Mouse (Mus musculus): ENCODE measurements around the gene Arrb1. TPM values are rescaled to one million over a fixed set of nuclear protein-coding genes. Genes with fewer than 3 reads are reported as not detected.

Gene Arrb1
- polyA plus RNA-seq, 1 experiment from 2014 or later = 20.6 TPM

GRCm38 (mm10) chr7:99582306-99582705, 47.0 kb downstream of the Arrb1 start:
- Histone ChIP-seq H3K4me2 (ENCODE audit: low read depth, low read length) (no peak overlapping the region), H3K4me3 (ENCODE audit: low read length) (no peak overlapping the region), H3K27me3 (ENCODE audit: control insufficient read depth, insufficient read depth, low read depth, low read length) (no peaks in the 10 kb centered on the region), H3K9me3 (ENCODE audit: control insufficient read depth, low read length) (no peaks in the 10 kb centered on the region), H3K9ac (ENCODE audit: low read length) (no peak overlapping the region), H3K4me1 (replicated peaks; ENCODE audit: control insufficient read depth, insufficient read depth, low read length) (peaks cover 35% of the 10 kb centered on the region), H3K27ac (ENCODE audit: low read length) (no peak overlapping the region; the same call in 1 of the 2 replicates), H3K36me3 (ENCODE audit: control insufficient read depth, insufficient read depth, low read length) (0 out of 2 replicates have a peak, but pooled peaks cover 4% of the 10 kb centered on the region)
- WGBS = 40% methylated on average over 7 of the region's 7 CpGs
- ATAC-seq (ENCODE audit: low read depth) = peak; percentile 89

- Histone ChIP-seq H3K27ac (ENCODE audit: low read length) (peak overlapping the region; percentile 32; the same call in 1 of the 2 replicates), H3K4me2 (ENCODE audit: low read depth, low read length) (no peak overlapping the region), H3K9me3 (ENCODE audit: control insufficient read depth, low read length) (no peaks in the 10 kb centered on the region), H3K4me3 (ENCODE audit: low read length) (no peak overlapping the region), H3K27me3 (ENCODE audit: control insufficient read depth, insufficient read depth, low read depth, low read length) (no peaks in the 10 kb centered on the region), H3K9ac (ENCODE audit: low read length) (no peak overlapping the region), H3K4me1 (replicated peaks; ENCODE audit: control insufficient read depth, insufficient read depth, low read length) (peaks cover 35% of the 10 kb centered on the region), H3K36me3 (ENCODE audit: control insufficient read depth, insufficient read depth, low read length) (0 out of 2 replicates have a peak, but pooled peaks cover 4% of the 10 kb centered on the region)
- WGBS = 49% methylated on average over 4 of the region's 4 CpGs
- peak; percentile 78 for ATAC-seq (ENCODE audit: low read depth)
These were observed 47.6 kb downstream of the Arrb1 start for GRCm38 (mm10) chr7:99582867-99583266.

- no peak overlapping the region for H3K9ac ChIP-seq (ENCODE audit: low read length)
- H3K9me3 ChIP-seq (ENCODE audit: control insufficient read depth, low read length) = no peaks in the 10 kb centered on the region
- H3K4me1 ChIP-seq (replicated peaks; ENCODE audit: control insufficient read depth, insufficient read depth, low read length) = peaks cover 35% of the 10 kb centered on the region
- ATAC-seq (ENCODE audit: low read depth) = no peak
- no peaks in the 10 kb centered on the region for H3K27me3 ChIP-seq (ENCODE audit: control insufficient read depth, insufficient read depth, low read depth, low read length)
- peaks cover 10% of the 10 kb centered on the region; the same call in 1 of the 2 replicates for H3K36me3 ChIP-seq (ENCODE audit: control insufficient read depth, insufficient read depth, low read length)
- WGBS = 76% methylated on average over 5 of the region's 5 CpGs
- no peak overlapping the region for H3K4me2 ChIP-seq (ENCODE audit: low read depth, low read length)
- H3K4me3 ChIP-seq (ENCODE audit: low read length) = no peak overlapping the region
- H3K27ac ChIP-seq (ENCODE audit: low read length) = no peak overlapping the region
These were observed 48.4 kb downstream of the Arrb1 start for GRCm38 (mm10) chr7:99583625-99584024.

GRCm38 (mm10) chr7:99585976-99586375, 50.7 kb downstream of the Arrb1 start:
- Histone ChIP-seq H3K4me2 (ENCODE audit: low read depth, low read length) (no peak overlapping the region), H3K36me3 (ENCODE audit: control insufficient read depth, insufficient read depth, low read length) (peaks cover 10% of the 10 kb centered on the region; the same call in 1 of the 2 replicates), H3K9me3 (ENCODE audit: control insufficient read depth, low read length) (no peaks in the 10 kb centered on the region), H3K9ac (ENCODE audit: low read length) (no peak overlapping the region), H3K4me1 (replicated peaks; ENCODE audit: control insufficient read depth, insufficient read depth, low read length) (peaks cover 19% of the 10 kb centered on the region), H3K27ac (ENCODE audit: low read length) (no peak overlapping the region), H3K4me3 (ENCODE audit: low read length) (no peak overlapping the region), H3K27me3 (ENCODE audit: control insufficient read depth, insufficient read depth, low read depth, low read length) (no peaks in the 10 kb centered on the region)
- WGBS = 88% methylated on average over 8 of the region's 8 CpGs
- no peak for ATAC-seq (ENCODE audit: low read depth)

GRCm38 (mm10) chr7:99590064-99590463, 54.8 kb downstream of the Arrb1 start:
- Histone ChIP-seq H3K4me2 (ENCODE audit: low read depth, low read length) (no peak overlapping the region), H3K36me3 (ENCODE audit: control insufficient read depth, insufficient read depth, low read length) (peaks cover 19% of the 10 kb centered on the region)

GRCm38 (mm10) chr7:99590646-99591045, 55.4 kb downstream of the Arrb1 start:
- no peak overlapping the region for H3K4me3 ChIP-seq (ENCODE audit: low read length)
- WGBS = 71% methylated on average over 5 of the region's 5 CpGs
- no peaks in the 10 kb centered on the region for H3K9me3 ChIP-seq (ENCODE audit: control insufficient read depth, low read length)
- no peak overlapping the region for H3K9ac ChIP-seq (ENCODE audit: low read length)
- H3K27ac ChIP-seq (ENCODE audit: low read length) = no peak overlapping the region
- H3K4me1 ChIP-seq (replicated peaks; ENCODE audit: control insufficient read depth, insufficient read depth, low read length) = no peaks in the 10 kb centered on the region
- H3K4me2 ChIP-seq (ENCODE audit: low read depth, low read length) = no peak overlapping the region
- H3K27me3 ChIP-seq (ENCODE audit: control insufficient read depth, insufficient read depth, low read depth, low read length) = no peaks in the 10 kb centered on the region
- no peak for ATAC-seq (ENCODE audit: low read depth)
- peaks cover 23% of the 10 kb centered on the region for H3K36me3 ChIP-seq (ENCODE audit: control insufficient read depth, insufficient read depth, low read length)

More at GRCm38 (mm10) chr7:99590064-99590463, 54.8 kb downstream of the Arrb1 start:
- H3K9me3 ChIP-seq (ENCODE audit: control insufficient read depth, low read length) = no peaks in the 10 kb centered on the region
- no peaks in the 10 kb centered on the region for H3K4me1 ChIP-seq (replicated peaks; ENCODE audit: control insufficient read depth, insufficient read depth, low read length)
- no peak overlapping the region for H3K4me3 ChIP-seq (ENCODE audit: low read length)
- ATAC-seq (ENCODE audit: low read depth) = peak; percentile 31; the same call in 1 of the 2 replicates
- H3K27me3 ChIP-seq (ENCODE audit: control insufficient read depth, insufficient read depth, low read depth, low read length) = no peaks in the 10 kb centered on the region
- no peak overlapping the region for H3K27ac ChIP-seq (ENCODE audit: low read length)
- H3K9ac ChIP-seq (ENCODE audit: low read length) = no peak overlapping the region
- 22% methylated on average over 3 of the region's 3 CpGs for WGBS

- Histone ChIP-seq H3K36me3 (ENCODE audit: control insufficient read depth, insufficient read depth, low read length) (peaks cover 26% of the 10 kb centered on the region), H3K27ac (ENCODE audit: low read length) (no peak overlapping the region), H3K9me3 (ENCODE audit: control insufficient read depth, low read length) (no peaks in the 10 kb centered on the region), H3K4me1 (replicated peaks; ENCODE audit: control insufficient read depth, insufficient read depth, low read length) (no peaks in the 10 kb centered on the region), H3K9ac (ENCODE audit: low read length) (no peak overlapping the region), H3K27me3 (ENCODE audit: control insufficient read depth, insufficient read depth, low read depth, low read length) (no peaks in the 10 kb centered on the region), H3K4me2 (ENCODE audit: low read depth, low read length) (no peak overlapping the region), H3K4me3 (ENCODE audit: low read length) (no peak overlapping the region)
- WGBS = 90% methylated on average over 3 of the region's 3 CpGs
- no peak for ATAC-seq (ENCODE audit: low read depth)
These were observed 57.4 kb downstream of the Arrb1 start for GRCm38 (mm10) chr7:99592669-99593068.

GRCm38 (mm10) chr7:99593868-99594803, 58.9 kb downstream of the Arrb1 start:
- H3K4me2 ChIP-seq (ENCODE audit: low read depth, low read length) = no peak overlapping the region
- no peak overlapping the region for H3K4me3 ChIP-seq (ENCODE audit: low read length)
- 0 out of 2 replicates have a peak, but pooled peaks have one; percentile 29 for ATAC-seq (ENCODE audit: low read depth)
- H3K27me3 ChIP-seq (ENCODE audit: control insufficient read depth, insufficient read depth, low read depth, low read length) = no peaks in the 10 kb centered on the region
- H3K9ac ChIP-seq (ENCODE audit: low read length) = no peak overlapping the region
- peaks cover 26% of the 10 kb centered on the region for H3K36me3 ChIP-seq (ENCODE audit: control insufficient read depth, insufficient read depth, low read length)
- no peak overlapping the region for H3K27ac ChIP-seq (ENCODE audit: low read length)
- 66% methylated on average over 15 of the region's 15 CpGs for WGBS
- no peaks in the 10 kb centered on the region for H3K9me3 ChIP-seq (ENCODE audit: control insufficient read depth, low read length)
- no peaks in the 10 kb centered on the region for H3K4me1 ChIP-seq (replicated peaks; ENCODE audit: control insufficient read depth, insufficient read depth, low read length)

- Histone ChIP-seq H3K36me3 (ENCODE audit: control insufficient read depth, insufficient read depth, low read length) (peaks cover 22% of the 10 kb centered on the region), H3K27me3 (ENCODE audit: control insufficient read depth, insufficient read depth, low read depth, low read length) (no peaks in the 10 kb centered on the region), H3K9ac (ENCODE audit: low read length) (no peak overlapping the region), H3K9me3 (ENCODE audit: control insufficient read depth, low read length) (no peaks in the 10 kb centered on the region), H3K4me2 (ENCODE audit: low read depth, low read length) (no peak overlapping the region), H3K4me1 (replicated peaks; ENCODE audit: control insufficient read depth, insufficient read depth, low read length) (no peaks in the 10 kb centered on the region), H3K27ac (ENCODE audit: low read length) (no peak overlapping the region), H3K4me3 (ENCODE audit: low read length) (no peak overlapping the region)
- no peak for ATAC-seq (ENCODE audit: low read depth)
- WGBS = 75% methylated on average over 4 of the region's 4 CpGs
These were observed 63.5 kb downstream of the Arrb1 start for GRCm38 (mm10) chr7:99598722-99599121.
